Mouse (Mus musculus) forebrain, embryonic 12.5 days (tissue): Measurements from ENCODE around the gene Mamdc4. TPM values are rescaled to one million over a fixed set of nuclear protein-coding genes. Genes with fewer than 3 reads are reported as not detected.
A peak's percentile ranks its signal among the peaks of the same experiment; 100 is the strongest.
"Not testable (repeated sequence)": the region's sequence is repeated elsewhere in the genome, so short reads cannot be mapped to it uniquely, and the experiment has no call there.

Source experiments
- ATAC-seq: fragments of 200-750 bp; cut with Nextera tagmentation; 2 replicates; pipeline ENCODE4 v1.8.0; 2017; ENCODE audit warnings: moderate TSS enrichment; ENCODE audit not compliant: low FRiP score
- H3K27ac ChIP-seq: fragments of 300-500 bp; sonication (generic); 2 replicates; pipeline ENCODE4 v1.5.1; 2016; ENCODE audit warnings: mild to moderate bottlenecking
- H3K27me3 ChIP-seq: fragments of 300-500 bp; sonication (generic); 2 replicates; pipeline ENCODE4 v1.6.1; 2016; ENCODE audit warnings: mild to moderate bottlenecking
- H3K36me3 ChIP-seq: fragments of 300-500 bp; sonication (generic); replicated peaks from 2 replicates; pipeline ENCODE4 v1.6.1; 2016; ENCODE audit warnings: mild to moderate bottlenecking
- H3K4me1 ChIP-seq: fragments of 300-500 bp; sonication (generic); 2 replicates; pipeline ENCODE4 v1.6.1; 2016
- H3K4me2 ChIP-seq: fragments of 300-500 bp; sonication (generic); 2 replicates; pipeline ENCODE4 v1.6.1; 2016; ENCODE audit warnings: mild to moderate bottlenecking, moderate library complexity
- H3K4me3 ChIP-seq: fragments of 300-500 bp; sonication (generic); replicated peaks from 2 replicates; pipeline ENCODE4 v1.5.1; 2016; ENCODE audit warnings: mild to moderate bottlenecking
- H3K9ac ChIP-seq: fragments of 300-500 bp; sonication (generic); 2 replicates; pipeline ENCODE4 v1.6.1; 2016; ENCODE audit warnings: mild to moderate bottlenecking
- H3K9me3 ChIP-seq: fragments of 300-500 bp; sonication (generic); 2 replicates; pipeline ENCODE4 v1.6.1; 2016
- WGBS: fragments of 180-500 bp; shearing (Covaris S2); methylation state at CpG from one replicate; pipeline ENCODE4 v1.1.7; 2016; 5-methylcytosine and 5-hydroxymethylcytosine counted together
- polyA plus RNA-seq: library from polyadenylated mRNA; unstranded; fragments of >200 nt; fragmentation: Nextera tagmentation; extraction: Ambion mirVana; gene quantifications from 2 replicates; pipeline ENCODE4 v1.2.1, GENCODE M21; 2016

Gene Mamdc4
- polyA plus RNA-seq, 1 experiment from 2014 or later, result 5.2 TPM

GRCm38 (mm10) chr2:25569323-25569722 lies 5.3 kb downstream of the Mamdc4 start:
- Histone ChIP-seq H3K27me3 (no peaks in the 10 kb centered on the region), H3K9me3 (no peaks in the 10 kb centered on the region), H3K36me3 (peaks cover 73% of the 10 kb centered on the region), H3K27ac (no peak overlapping the region), H3K4me1 (peaks cover 18% of the 10 kb centered on the region), H3K4me3 (no peak overlapping the region), H3K4me2 (no peak overlapping the region), H3K9ac (no peak overlapping the region)
- no peak for ATAC-seq
- WGBS, result 96% methylated on average over 3 of the region's 3 CpGs

GRCm38 (mm10) chr2:25568473-25569019 lies 6.1 kb downstream of the Mamdc4 start:
- no peaks in the 10 kb centered on the region for H3K27me3 ChIP-seq
- H3K9me3 ChIP-seq, result no peaks in the 10 kb centered on the region
- no peak overlapping the region for H3K4me2 ChIP-seq
- peaks cover 10% of the 10 kb centered on the region for H3K4me1 ChIP-seq
- H3K9ac ChIP-seq, result no peak overlapping the region
- no peak for ATAC-seq
- H3K36me3 ChIP-seq, result peaks cover 81% of the 10 kb centered on the region
- no peak overlapping the region for H3K4me3 ChIP-seq
- WGBS, result 96% methylated on average over 6 of the region's 6 CpGs
- H3K27ac ChIP-seq, result no peak overlapping the region

GRCm38 (mm10) chr2:25566558-25566957 lies 8.1 kb downstream of the Mamdc4 start:
- no peak overlapping the region for H3K27ac ChIP-seq

GRCm38 (mm10) chr2:25565741-25566140 lies 8.9 kb downstream of the Mamdc4 start:
- ATAC-seq, result no peak
- H3K27me3 ChIP-seq, result no peaks in the 10 kb centered on the region
- peaks cover 97% of the 10 kb centered on the region for H3K36me3 ChIP-seq
- no peak overlapping the region for H3K27ac ChIP-seq
- no peak overlapping the region for H3K4me3 ChIP-seq
- H3K9ac ChIP-seq, result no peak overlapping the region
- 91% methylated on average over 8 of the region's 8 CpGs for WGBS
- H3K9me3 ChIP-seq, result no peaks in the 10 kb centered on the region
- H3K4me1 ChIP-seq, result no peaks in the 10 kb centered on the region
- H3K4me2 ChIP-seq, result no peak overlapping the region

More at GRCm38 (mm10) chr2:25566558-25566957, 8.1 kb downstream of the Mamdc4 start:
- Histone ChIP-seq H3K27me3 (no peaks in the 10 kb centered on the region), H3K36me3 (peaks cover 96% of the 10 kb centered on the region), H3K4me1 (no peaks in the 10 kb centered on the region), H3K9ac (no peak overlapping the region), H3K4me3 (no peak overlapping the region), H3K4me2 (no peak overlapping the region), H3K9me3 (no peaks in the 10 kb centered on the region)
- ATAC-seq, result no peak
- WGBS, result 89% methylated on average over 6 of the region's 6 CpGs

GRCm38 (mm10) chr2:25561946-25562345 lies 12.7 kb downstream of the Mamdc4 start:
- no peak for ATAC-seq
- H3K9me3 ChIP-seq, result no peaks in the 10 kb centered on the region
- no peaks in the 10 kb centered on the region for H3K27me3 ChIP-seq
- H3K36me3 ChIP-seq, result peaks cover 71% of the 10 kb centered on the region
- H3K9ac ChIP-seq, result no peak overlapping the region
- no peak overlapping the region for H3K27ac ChIP-seq
- peaks cover 18% of the 10 kb centered on the region for H3K4me1 ChIP-seq
- H3K4me3 ChIP-seq, result no peak overlapping the region
- 88% methylated on average over 9 of the region's 9 CpGs for WGBS
- H3K4me2 ChIP-seq, result no peak overlapping the region

- Histone ChIP-seq H3K4me3 (no peak overlapping the region), H3K4me2 (no peak overlapping the region), H3K9ac (no peak overlapping the region), H3K4me1 (peaks cover 22% of the 10 kb centered on the region), H3K9me3 (no peaks in the 10 kb centered on the region), H3K27me3 (no peaks in the 10 kb centered on the region), H3K27ac (no peak overlapping the region), H3K36me3 (peaks cover 59% of the 10 kb centered on the region)
- ATAC-seq, result no peak
- WGBS, result 94% methylated on average over 8 of the region's 8 CpGs
These were observed 14.1 kb downstream of the Mamdc4 start for GRCm38 (mm10) chr2:25560551-25560950.

- Histone ChIP-seq H3K27me3 (no peaks in the 10 kb centered on the region), H3K4me3 (peak overlapping the region; percentile 95), H3K4me1 (peaks cover 22% of the 10 kb centered on the region), H3K27ac (no peak overlapping the region), H3K4me2 (peak overlapping the region; percentile 94), H3K9ac (peak overlapping the region; percentile 96), H3K9me3 (no peaks in the 10 kb centered on the region), H3K36me3 (peaks cover 41% of the 10 kb centered on the region)
- no peak for ATAC-seq
- WGBS, result 72% methylated on average over 6 of the region's 6 CpGs
These were observed 15.9 kb downstream of the Mamdc4 start for GRCm38 (mm10) chr2:25558774-25559173.

GRCm38 (mm10) chr2:25557964-25558360 lies 16.7 kb downstream of the Mamdc4 start:
- ATAC-seq, result peak; percentile 48; the same call in 1 of the 2 replicates
- H3K4me1 ChIP-seq, result peaks cover 22% of the 10 kb centered on the region
- WGBS, result under 1% methylated on average over 24 of the region's 24 CpGs
- no peaks in the 10 kb centered on the region for H3K27me3 ChIP-seq
- H3K4me2 ChIP-seq, result peak overlapping the region; percentile 94
- peak overlapping the region; percentile 96 for H3K9ac ChIP-seq
- peak overlapping the region; percentile 77 for H3K27ac ChIP-seq
- H3K4me3 ChIP-seq, result peak overlapping the region; percentile 95
- peaks cover 33% of the 10 kb centered on the region for H3K36me3 ChIP-seq
- H3K9me3 ChIP-seq, result no peaks in the 10 kb centered on the region

GRCm38 (mm10) chr2:25557221-25557963 lies 17.3 kb downstream of the Mamdc4 start, which contains the start of gene Edf1:
Gene Edf1 (plus strand): TSS chr2:25557847.
- H3K4me2 ChIP-seq, result peak within 1 kb of the TSS; percentile 94
- peaks cover 22% of the 10 kb centered on the region for H3K4me1 ChIP-seq
- H3K9me3 ChIP-seq, result no peaks in the 10 kb centered on the region
- under 1% methylated on average over 60 of the region's 61 CpGs for WGBS
- H3K4me3 ChIP-seq, result peak within 1 kb of the TSS; percentile 95
- no peaks in the 10 kb centered on the region for H3K27me3 ChIP-seq
- peak within 1 kb of the TSS; percentile 96 for H3K9ac ChIP-seq
- peak within 1 kb of the TSS; percentile 77 for H3K27ac ChIP-seq
- ATAC-seq, result peak; percentile 99
- peaks cover 27% of the 10 kb centered on the region for H3K36me3 ChIP-seq

GRCm38 (mm10) chr2:25556296-25556695 lies 18.3 kb downstream of the Mamdc4 start:
- no peak overlapping the region for H3K9ac ChIP-seq
- no peak overlapping the region for H3K4me3 ChIP-seq
- peaks cover 22% of the 10 kb centered on the region for H3K4me1 ChIP-seq
- peaks cover 16% of the 10 kb centered on the region for H3K36me3 ChIP-seq
- no peak overlapping the region for H3K27ac ChIP-seq
- no peaks in the 10 kb centered on the region for H3K27me3 ChIP-seq
- H3K4me2 ChIP-seq, result no peak overlapping the region
- no peaks in the 10 kb centered on the region for H3K9me3 ChIP-seq
- ATAC-seq, result no peak
- 63% methylated on average over 1 of the region's 1 CpGs for WGBS

- not testable (repeated sequence) for H3K9ac ChIP-seq, H3K36me3 ChIP-seq, H3K4me3 ChIP-seq, H3K27ac ChIP-seq, ATAC-seq, H3K27me3 ChIP-seq, H3K9me3 ChIP-seq, H3K4me2 ChIP-seq
- peaks cover 22% of the 10 kb centered on the region for H3K4me1 ChIP-seq
- 45% methylated on average over 2 of the region's 2 CpGs for WGBS
These were observed 19.2 kb downstream of the Mamdc4 start for GRCm38 (mm10) chr2:25555479-25555878.

GRCm38 (mm10) chr2:25553171-25553786 lies 21.4 kb downstream of the Mamdc4 start:
- H3K36me3 ChIP-seq, H3K9ac ChIP-seq, H3K4me1 ChIP-seq, H3K4me2 ChIP-seq, H3K27me3 ChIP-seq, H3K27ac ChIP-seq, ATAC-seq, H3K9me3 ChIP-seq, H3K4me3 ChIP-seq: not testable (repeated sequence)
- WGBS, result 87% methylated on average over 4 of the region's 4 CpGs
